Comparison of ENCODE assay signal across 8 mouse cellular contexts in genomic region chr14:76507357-76507756, GRCm38 (mm10). TPM values are rescaled to one million over a fixed set of nuclear protein-coding genes. Genes with fewer than 3 reads are reported as not detected.
A peak's percentile ranks its signal among the peaks of the same experiment; 100 is the strongest.
DNase-seq lines count a peak whose midpoint lies in the region; ATAC-seq and TF ChIP-seq lines count a peak whose summit lies in the region.

No protein-coding gene starts in this region.

- no peak overlapping the region for H3K9ac ChIP-seq in intestine, embryonic 16.5 days (ENCODE audit: low read depth, low read length)
- peak overlapping the region; percentile 70; the same call in 1 of the 2 replicates for H3K9ac ChIP-seq in midbrain, postnatal 0 days (replicated peaks; ENCODE audit: low read length, poor library complexity, severe bottlenecking)

- DNase-seq in layer of hippocampus, adult 2 months (ENCODE audit: low spot score in 2 of 2), result no peak
- DNase-seq in layer of hippocampus, postnatal 14 days (ENCODE audit: low spot score in 2 of 2), result no peak
- DNase-seq in forebrain, embryonic 10.5 days (ENCODE audit: extremely low spot score, low spot score), result no peak
- no peak for DNase-seq in midbrain, postnatal 0 days (ENCODE audit: low spot score)
- DNase-seq in urinary bladder, postnatal 4 days (ENCODE audit: low spot score in 2 of 2), result no peak
- DNase-seq in gastrocnemius, postnatal 25 days, result no peak

- no peak for TF ChIP-seq CTCF in layer of hippocampus, adult 2 months (conservative IDR thresholded peaks at IDR 0.05)
- no peak for TF ChIP-seq CTCF in midbrain, postnatal 0 days (IDR thresholded peaks at IDR 0.05)

- 92% methylated on average over 7 of the region's 7 CpGs for WGBS in forebrain, embryonic 10.5 days
- 87% methylated on average over 7 of the region's 7 CpGs for WGBS in intestine, embryonic 16.5 days
- 78% methylated on average over 7 of the region's 7 CpGs for WGBS in midbrain, postnatal 0 days

- H3K27ac ChIP-seq in layer of hippocampus, adult 2 months, result peak overlapping the region; percentile 99
- no peak overlapping the region for H3K27ac ChIP-seq in forebrain, embryonic 10.5 days
- no peak overlapping the region for H3K27ac ChIP-seq in intestine, embryonic 16.5 days (ENCODE audit: low read length)
- no peak overlapping the region for H3K27ac ChIP-seq in midbrain, postnatal 0 days (ENCODE audit: low read depth, low read length)

- peaks cover 30% of the 10 kb centered on the region for H3K4me1 ChIP-seq in forebrain, embryonic 10.5 days
- H3K4me1 ChIP-seq in intestine, embryonic 16.5 days (ENCODE audit: control insufficient read depth, insufficient read depth, low read length), result peaks cover 15% of the 10 kb centered on the region
- H3K4me1 ChIP-seq in midbrain, postnatal 0 days (ENCODE audit: insufficient read depth, low read length), result peaks cover 7% of the 10 kb centered on the region; the same call in 1 of the 2 replicates

- H3K4me3 ChIP-seq in layer of hippocampus, adult 2 months, result peak overlapping the region; percentile 89
- H3K4me3 ChIP-seq in forebrain, embryonic 10.5 days, result peak overlapping the region; percentile 76; the same call in 1 of the 2 replicates
- no peak overlapping the region for H3K4me3 ChIP-seq in intestine, embryonic 16.5 days (ENCODE audit: low read length)
- H3K4me3 ChIP-seq in midbrain, postnatal 0 days (ENCODE audit: low read depth, low read length), result peak overlapping the region; percentile 69; the same call in 1 of the 2 replicates

- peaks cover 43% of the 10 kb centered on the region for H3K36me3 ChIP-seq in forebrain, embryonic 10.5 days (replicated peaks)
- peaks cover 6% of the 10 kb centered on the region for H3K36me3 ChIP-seq in intestine, embryonic 16.5 days (ENCODE audit: control insufficient read depth, insufficient read depth, low read length)
- peaks cover 15% of the 10 kb centered on the region for H3K36me3 ChIP-seq in midbrain, postnatal 0 days (ENCODE audit: insufficient read depth, low read length)

- H3K9me3 ChIP-seq in forebrain, embryonic 10.5 days, result no peaks in the 10 kb centered on the region
- H3K9me3 ChIP-seq in intestine, embryonic 16.5 days (ENCODE audit: control insufficient read depth, low read length), result no peaks in the 10 kb centered on the region
- no peaks in the 10 kb centered on the region for H3K9me3 ChIP-seq in midbrain, postnatal 0 days (ENCODE audit: low read length)

- no peaks in the 10 kb centered on the region for H3K27me3 ChIP-seq in forebrain, embryonic 10.5 days (ENCODE audit: poor library complexity, severe bottlenecking)
- no peaks in the 10 kb centered on the region for H3K27me3 ChIP-seq in intestine, embryonic 16.5 days (replicated peaks; ENCODE audit: control insufficient read depth, insufficient read depth, low read length)
- no peaks in the 10 kb centered on the region for H3K27me3 ChIP-seq in midbrain, postnatal 0 days (ENCODE audit: insufficient read depth, low read length)

- ATAC-seq in intestine, embryonic 16.5 days, result no peak
- no peak for ATAC-seq in midbrain, postnatal 0 days (ENCODE audit: low FRiP score)
- ATAC-seq in megakaryocyte-erythroid progenitor cell, adult 5-6 weeks (replicated peaks; ENCODE audit: low FRiP score, low TSS enrichment, poor library complexity, severe bottlenecking), result no peak

- H3K4me2 ChIP-seq in intestine, embryonic 16.5 days (ENCODE audit: low read depth, low read length), result peak overlapping the region; percentile 94
- peak overlapping the region; percentile 95 for H3K4me2 ChIP-seq in midbrain, postnatal 0 days (ENCODE audit: low read depth, low read length, poor library complexity, severe bottlenecking)

RNA-seq across cellular contexts. Expression of gene Serp2, which starts 49.3 kb away (rescaled TPM):
- 100 to 1,000 TPM; 142 to 158 TPM for total RNA-seq in layer of hippocampus, adult 2 months (2021)
- 100 to 1,000 TPM; 138 to 146 TPM for total RNA-seq in layer of hippocampus, postnatal 14 days (2021)
- 24.9 and 25.2 TPM in 2 replicates for polyA plus RNA-seq in forebrain, embryonic 10.5 days (2016; fragmentation: Nextera tagmentation; extraction: Ambion mirVana)
- polyA plus RNA-seq in intestine, embryonic 16.5 days (2015; fragmentation: Nextera tagmentation; extraction: Ambion mirVana), result 5.7 and 8.2 TPM in 2 replicates
- total RNA-seq in midbrain, postnatal 0 days (2014; rRNA removed), result 164 and 199 TPM in 2 replicates
- polyA plus RNA-seq in midbrain, postnatal 0 days (2015; fragmentation: Nextera tagmentation; extraction: Ambion mirVana), result 271 and 292 TPM in 2 replicates
- 2.6 TPM in 1 of 2 replicates, not detected in the other for total RNA-seq in megakaryocyte-erythroid progenitor cell, adult 5-6 weeks (2014; fragmentation: Nextera tagmentation)
- not detected in 2 replicates for total RNA-seq in megakaryocyte-erythroid progenitor cell, adult 5-6 weeks (2017)
- total RNA-seq in gastrocnemius, postnatal 25 days (2021), result under 1 TPM; 0.64 to 0.94 TPM

Comparison
In these comparisons a context has a peak if more than half of its experiments do, and no peak if none do; other contexts are left out.
1. RNA of gene Serp2, which starts 49.3 kb away (total RNA-seq): 164 to 199 TPM in midbrain, postnatal 0 days, 142 to 158 TPM in layer of hippocampus, adult 2 months and 138 to 146 TPM in layer of hippocampus, postnatal 14 days; 2.6 TPM in megakaryocyte-erythroid progenitor cell, adult 5-6 weeks and 0.64 to 0.94 TPM in gastrocnemius, postnatal 25 days; every median in the first group is over 10 times any median in the second.